Mouse (Mus musculus) stomach, postnatal 0 days (tissue): ENCODE results near the gene Sept9. TPM values are rescaled to one million over a fixed set of nuclear protein-coding genes. Genes with fewer than 3 reads are reported as not detected.
A peak's percentile ranks its signal among the peaks of the same experiment; 100 is the strongest.

Experiments used
- ATAC-seq: fragments of 200-750 bp; cut with Nextera tagmentation; 2 replicates; pipeline ENCODE4 v1.8.0; 2017; ENCODE audit not compliant: low FRiP score, low TSS enrichment
- DNase-seq: peaks from one replicate; pipeline ENCODE4 v3.0.0-alpha.2; 2016; ENCODE audit warnings: low spot score
- H3K27ac ChIP-seq: fragments of 300-500 bp; sonication (generic); replicated peaks from 2 replicates; pipeline ENCODE4 v1.5.1; 2014; ENCODE audit warnings: mild to moderate bottlenecking, control low read depth
- H3K27me3 ChIP-seq: fragments of 300-500 bp; sonication (generic); 2 replicates; pipeline ENCODE4 v1.6.1; 2014; ENCODE audit warnings: low read length; ENCODE audit not compliant: control insufficient read depth, insufficient read depth
- H3K36me3 ChIP-seq: fragments of 300-500 bp; sonication (generic); 2 replicates; pipeline ENCODE4 v1.6.1; 2014; ENCODE audit warnings: low read length, mixed read lengths; ENCODE audit not compliant: control insufficient read depth, insufficient read depth
- H3K4me1 ChIP-seq: fragments of 300-500 bp; sonication (generic); replicated peaks from 2 replicates; pipeline ENCODE4 v1.6.1; 2014; ENCODE audit warnings: antibody characterized with exemption; ENCODE audit not compliant: control insufficient read depth, insufficient read depth
- H3K4me2 ChIP-seq: fragments of 300-500 bp; sonication (generic); replicated peaks from 2 replicates; pipeline ENCODE4 v1.6.1; 2014; ENCODE audit warnings: low read depth, mild to moderate bottlenecking, control low read depth, moderate library complexity
- H3K4me3 ChIP-seq: fragments of 300-500 bp; sonication (generic); 2 replicates; pipeline ENCODE4 v1.5.1; 2014; ENCODE audit warnings: low read depth, low read length, control low read depth
- H3K9ac ChIP-seq: fragments of 300-500 bp; sonication (generic); 2 replicates; pipeline ENCODE4 v1.6.1; 2014; ENCODE audit warnings: mild to moderate bottlenecking, low read length, control low read depth, mixed read lengths
- H3K9me3 ChIP-seq: fragments of 300-500 bp; sonication (generic); 2 replicates; pipeline ENCODE4 v1.6.1; 2016; ENCODE audit warnings: low read length; ENCODE audit not compliant: control insufficient read depth
- CTCF ChIP-seq: IDR thresholded peaks from 2 replicates; pipeline ENCODE4 v1.5.1; 2016; ENCODE audit warnings: antibody characterized with exemption, low read depth, mild to moderate bottlenecking, moderate library complexity
- EP300 ChIP-seq: optimal IDR thresholded peaks from 2 replicates; pipeline ENCODE3; 2016; ENCODE audit warnings: antibody characterized with exemption
- WGBS: fragments of 180-500 bp; shearing (Covaris S2); extraction: QIAGEN DNeasy Blood & Tissue Kit; methylation state at CpG from one replicate; pipeline ENCODE4 v1.1.7; 2014; 5-methylcytosine and 5-hydroxymethylcytosine counted together
- polyA plus RNA-seq: library from polyadenylated mRNA; unstranded; fragments of >200 nt; fragmentation: Nextera tagmentation; extraction: Ambion mirVana; gene quantifications from 2 replicates; pipeline ENCODE4 v1.2.1, GENCODE M21; 2015

Sept9 gene
- polyA plus RNA-seq, 1 experiment from 2014 or later = 42.9 TPM

DNA sequence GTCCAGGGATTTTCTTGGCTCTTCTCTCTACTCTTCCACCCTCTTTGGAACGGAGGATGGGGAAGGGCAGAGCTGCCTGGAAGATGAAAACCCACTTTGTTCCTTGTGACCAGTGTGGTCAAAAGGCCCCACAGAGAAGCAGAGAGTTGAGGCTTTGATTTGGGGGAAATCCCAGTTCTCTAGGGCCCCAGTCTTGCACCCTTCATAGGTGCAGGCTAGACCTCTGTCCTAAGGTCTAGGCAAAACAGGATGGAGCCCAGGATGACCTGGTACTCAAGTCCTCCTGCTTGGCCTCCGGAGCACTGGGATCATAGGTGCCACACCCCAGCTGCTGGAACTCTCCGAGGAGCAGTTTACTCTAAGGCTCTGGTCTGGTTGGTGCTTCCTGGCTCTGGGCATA lies 157.5 kb downstream of the Sept9 start:
- Histone ChIP-seq H3K27ac (no peak overlapping the region), H3K4me2 (no peak overlapping the region), H3K36me3 (peaks cover 47% of the 10 kb centered on the region), H3K4me1 (no peaks in the 10 kb centered on the region), H3K27me3 (no peaks in the 10 kb centered on the region), H3K9me3 (no peaks in the 10 kb centered on the region), H3K4me3 (no peak overlapping the region), H3K9ac (no peak overlapping the region)
- 59% methylated on average over 3 of the region's 3 CpGs for WGBS
- no peak for TF ChIP-seq EP300
- TF ChIP-seq CTCF = no peak
- ATAC-seq (no peak), DNase-seq (no peak)

DNA sequence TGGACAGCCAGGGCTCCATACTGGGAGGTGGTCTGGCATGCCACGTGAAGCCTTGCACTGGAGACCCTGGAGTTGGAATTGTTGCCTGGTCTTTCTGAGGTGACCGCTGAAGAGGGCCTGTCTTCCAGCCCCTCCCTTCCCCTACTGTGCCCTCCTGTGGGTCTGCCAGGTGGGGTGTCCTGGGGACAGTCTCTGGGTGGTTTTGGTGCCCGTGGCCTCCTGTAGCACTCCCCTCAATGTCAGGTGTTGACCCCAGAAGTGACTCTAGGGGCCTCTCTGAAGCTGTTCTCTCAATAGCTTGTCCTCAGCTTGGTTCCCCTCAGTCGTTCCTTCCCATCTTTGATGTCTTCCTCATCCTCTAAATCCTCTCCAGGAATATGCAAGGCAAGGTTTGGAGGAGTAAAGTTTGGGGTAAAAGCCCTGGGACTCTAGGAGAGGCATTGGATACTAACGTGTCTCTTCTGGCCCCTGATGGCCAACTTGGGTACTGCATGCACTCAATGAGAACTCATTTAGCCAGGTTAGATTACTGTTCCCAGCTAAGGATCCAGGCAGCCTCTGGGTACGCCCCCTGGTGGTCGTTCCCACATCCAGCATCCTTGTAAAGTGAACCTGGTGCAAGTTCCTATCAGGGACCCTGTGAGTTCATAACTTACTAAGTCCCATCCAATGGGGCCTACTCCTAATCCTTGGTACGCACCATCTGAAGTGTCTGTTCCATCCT lies 158.6 kb downstream of the Sept9 start:
- Histone ChIP-seq H3K27me3 (no peaks in the 10 kb centered on the region), H3K9ac (no peak overlapping the region), H3K4me1 (no peaks in the 10 kb centered on the region), H3K36me3 (peaks cover 43% of the 10 kb centered on the region), H3K27ac (no peak overlapping the region), H3K4me3 (no peak overlapping the region), H3K9me3 (no peaks in the 10 kb centered on the region), H3K4me2 (no peak overlapping the region)
- ATAC-seq (peak; percentile 80), DNase-seq (peak; percentile 95)
- 37% methylated on average over 8 of the region's 8 CpGs for WGBS
- TF ChIP-seq EP300 = no peak
- peak; percentile 100 for TF ChIP-seq CTCF

DNA sequence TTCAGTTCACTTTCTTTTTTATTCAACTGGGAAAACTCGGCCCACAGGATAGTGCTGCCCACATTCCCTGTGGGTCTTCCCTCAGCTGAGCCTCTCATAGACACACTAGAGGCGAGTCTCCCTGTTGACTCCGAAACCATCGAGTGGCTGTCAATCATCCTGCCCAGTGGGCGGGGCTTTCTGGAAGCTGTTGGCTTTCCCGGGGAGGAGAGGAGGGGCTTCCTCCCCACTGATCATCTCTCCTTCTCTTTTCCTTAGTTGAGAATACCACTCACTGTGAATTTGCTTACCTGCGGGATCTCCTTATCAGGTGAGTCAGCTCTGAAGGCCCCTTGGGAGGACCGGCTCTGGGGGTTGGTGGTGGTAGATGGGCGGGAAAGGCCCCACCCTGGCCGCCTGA lies 159.7 kb downstream of the Sept9 start:
- Histone ChIP-seq H3K9ac (no peak overlapping the region), H3K27me3 (no peaks in the 10 kb centered on the region), H3K4me2 (no peak overlapping the region), H3K9me3 (no peaks in the 10 kb centered on the region), H3K4me1 (no peaks in the 10 kb centered on the region), H3K27ac (no peak overlapping the region), H3K4me3 (no peak overlapping the region), H3K36me3 (peaks cover 38% of the 10 kb centered on the region)
- DNase-seq (peak; percentile 34), ATAC-seq (no peak)
- 64% methylated on average over 10 of the region's 10 CpGs for WGBS
- no peak for TF ChIP-seq CTCF
- no peak for TF ChIP-seq EP300

DNA sequence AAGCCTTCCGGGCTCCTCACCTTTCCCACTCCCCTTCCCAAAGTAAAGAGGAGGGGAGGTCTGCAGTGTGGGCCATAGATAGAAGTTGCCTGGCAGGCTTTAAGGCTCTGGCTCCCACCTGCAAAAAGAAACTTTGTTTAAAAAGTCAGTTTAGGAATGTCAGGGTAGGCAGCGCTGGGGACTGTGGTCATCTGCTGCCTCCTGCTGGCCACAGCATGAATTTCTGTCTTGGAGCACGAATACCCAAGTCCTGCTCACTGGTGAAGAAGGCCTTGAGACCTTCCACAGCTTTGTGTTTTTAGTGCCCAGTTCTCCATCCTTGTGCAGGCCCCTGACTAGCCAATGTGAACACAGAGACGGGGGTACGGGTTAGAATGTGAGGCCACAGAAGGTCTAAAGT lies 160.4 kb downstream of the Sept9 start:
- no peaks in the 10 kb centered on the region for H3K27me3 ChIP-seq
- no peak for ATAC-seq
- WGBS = 55% methylated on average over 5 of the region's 5 CpGs
- H3K9me3 ChIP-seq = no peaks in the 10 kb centered on the region
- no peak overlapping the region for H3K27ac ChIP-seq
- TF ChIP-seq CTCF (peak; percentile 97), EP300 (no peak)
- H3K9ac ChIP-seq = no peak overlapping the region
- no peak overlapping the region for H3K4me2 ChIP-seq
- H3K4me1 ChIP-seq = no peaks in the 10 kb centered on the region
- peaks cover 36% of the 10 kb centered on the region for H3K36me3 ChIP-seq
- H3K4me3 ChIP-seq = no peak overlapping the region
- peak; percentile 83 for DNase-seq

DNA sequence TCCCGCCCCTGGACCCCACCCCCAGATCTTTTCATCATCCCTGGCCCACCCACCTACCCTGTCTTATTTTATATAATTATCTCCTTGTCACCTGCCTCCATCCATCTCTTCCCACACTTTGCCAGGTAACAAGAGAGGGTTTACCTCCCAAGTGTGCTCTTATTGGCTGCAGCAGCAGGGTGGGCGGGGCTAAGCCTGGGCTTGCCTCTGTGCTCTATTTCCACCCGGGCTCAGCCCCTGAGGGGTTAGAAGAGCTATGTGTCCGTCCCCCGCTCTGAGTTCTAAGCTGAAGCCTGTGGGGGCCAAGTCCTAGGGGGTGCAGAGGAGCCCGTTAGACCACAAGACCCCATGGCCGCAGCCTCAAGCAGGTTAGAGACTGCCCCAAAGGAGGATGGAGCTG lies 161.1 kb downstream of the Sept9 start:
- peaks cover 29% of the 10 kb centered on the region for H3K36me3 ChIP-seq
- no peaks in the 10 kb centered on the region for H3K4me1 ChIP-seq
- 76% methylated on average over 7 of the region's 7 CpGs for WGBS
- no peak overlapping the region for H3K4me2 ChIP-seq
- ATAC-seq (no peak), DNase-seq (no peak)
- H3K9me3 ChIP-seq = no peaks in the 10 kb centered on the region
- no peak overlapping the region for H3K27ac ChIP-seq
- H3K27me3 ChIP-seq = no peaks in the 10 kb centered on the region
- no peak overlapping the region for H3K4me3 ChIP-seq
- no peak for TF ChIP-seq CTCF
- no peak for TF ChIP-seq EP300
- no peak overlapping the region for H3K9ac ChIP-seq

DNA sequence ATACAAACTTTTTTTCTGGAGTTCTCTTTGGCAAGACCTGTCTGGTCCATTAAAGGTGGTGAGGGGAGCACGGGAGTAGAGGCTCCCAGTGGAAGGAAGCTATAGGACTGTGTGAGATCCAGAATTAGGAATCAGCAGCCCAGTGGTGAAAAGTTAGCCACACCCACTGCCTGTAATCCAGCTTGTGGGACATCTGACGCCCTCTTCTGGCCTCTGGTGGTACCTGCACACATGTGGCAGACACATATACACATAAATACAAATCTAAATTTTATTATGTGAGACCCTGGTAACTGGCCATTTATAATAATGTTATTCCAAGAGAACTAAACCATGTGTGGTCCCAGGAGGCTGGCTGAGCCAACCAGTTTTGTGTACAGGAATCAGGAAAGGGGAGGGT lies 162.8 kb downstream of the Sept9 start:
- no peaks in the 10 kb centered on the region for H3K27me3 ChIP-seq
- TF ChIP-seq EP300 = no peak
- peak; percentile 50 for TF ChIP-seq CTCF

More for the DNA sequence above, 162.8 kb downstream of the Sept9 start:
- DNase-seq = no peak
- H3K4me1 ChIP-seq = no peaks in the 10 kb centered on the region
- no peaks in the 10 kb centered on the region for H3K9me3 ChIP-seq
- H3K9ac ChIP-seq = no peak overlapping the region
- H3K4me3 ChIP-seq = no peak overlapping the region
- no peak overlapping the region for H3K27ac ChIP-seq
- WGBS = 82% methylated on average over 2 of the region's 2 CpGs
- peaks cover 17% of the 10 kb centered on the region for H3K36me3 ChIP-seq
- H3K4me2 ChIP-seq = no peak overlapping the region
- no peak for ATAC-seq
